Mouse (Mus musculus): ENCODE data around the gene Gm29427. TPM values are rescaled to one million over a fixed set of nuclear protein-coding genes. Genes with fewer than 3 reads are reported as not detected.

Gene Gm29427
- polyA plus RNA-seq, 1 experiment from 2014 or later, result not detected

- ATAC-seq (replicated peaks; ENCODE audit: insufficient number of reproducible peaks, low FRiP score, low TSS enrichment, low read depth), result no peak
- no peaks in the 10 kb centered on the region for H3K4me1 ChIP-seq (ENCODE audit: control insufficient read depth, insufficient read depth, low read length)
Measured at GRCm38 (mm10) chr1:130737411-130737881, 21.8 kb upstream of the Gm29427 start.

GRCm38 (mm10) chr1:130734852-130735251, 19.3 kb upstream of the Gm29427 start:
- DNase-seq (ENCODE audit: low spot score) (no peak), ATAC-seq (replicated peaks; ENCODE audit: insufficient number of reproducible peaks, low FRiP score, low TSS enrichment, low read depth) (no peak)
- Histone ChIP-seq H3K9me3 (replicated peaks; ENCODE audit: control insufficient read depth, low read length) (no peaks in the 10 kb centered on the region), H3K36me3 (replicated peaks; ENCODE audit: control insufficient read depth, insufficient read depth, low read depth, low read length) (no peaks in the 10 kb centered on the region), H3K27me3 (ENCODE audit: control insufficient read depth, insufficient read depth, low read length) (no peaks in the 10 kb centered on the region), H3K4me2 (ENCODE audit: low read depth, low read length) (no peak overlapping the region), H3K4me3 (ENCODE audit: low read depth, low read length) (no peak overlapping the region), H3K27ac (replicated peaks; ENCODE audit: low read depth, low read length) (no peak overlapping the region), H3K4me1 (ENCODE audit: control insufficient read depth, insufficient read depth, low read length) (no peaks in the 10 kb centered on the region), H3K9ac (replicated peaks; ENCODE audit: low read length) (no peak overlapping the region)
- WGBS, result 75% methylated on average over 8 of the region's 8 CpGs

More at GRCm38 (mm10) chr1:130737411-130737881, 21.8 kb upstream of the Gm29427 start:
- WGBS, result 27% methylated on average over 11 of the region's 11 CpGs
- Histone ChIP-seq H3K9me3 (replicated peaks; ENCODE audit: control insufficient read depth, low read length) (no peaks in the 10 kb centered on the region), H3K27ac (replicated peaks; ENCODE audit: low read depth, low read length) (no peak overlapping the region), H3K36me3 (replicated peaks; ENCODE audit: control insufficient read depth, insufficient read depth, low read depth, low read length) (no peaks in the 10 kb centered on the region), H3K27me3 (ENCODE audit: control insufficient read depth, insufficient read depth, low read length) (no peaks in the 10 kb centered on the region), H3K4me3 (ENCODE audit: low read depth, low read length) (no peak overlapping the region), H3K4me2 (ENCODE audit: low read depth, low read length) (no peak overlapping the region), H3K9ac (replicated peaks; ENCODE audit: low read length) (no peak overlapping the region)
- no peak for DNase-seq (ENCODE audit: low spot score)

GRCm38 (mm10) chr1:130734452-130734851, 18.9 kb upstream of the Gm29427 start:
- Histone ChIP-seq H3K27me3 (ENCODE audit: control insufficient read depth, insufficient read depth, low read length) (no peaks in the 10 kb centered on the region), H3K4me1 (ENCODE audit: control insufficient read depth, insufficient read depth, low read length) (no peaks in the 10 kb centered on the region), H3K36me3 (replicated peaks; ENCODE audit: control insufficient read depth, insufficient read depth, low read depth, low read length) (no peaks in the 10 kb centered on the region), H3K4me2 (ENCODE audit: low read depth, low read length) (no peak overlapping the region), H3K4me3 (ENCODE audit: low read depth, low read length) (no peak overlapping the region), H3K9ac (replicated peaks; ENCODE audit: low read length) (no peak overlapping the region), H3K9me3 (replicated peaks; ENCODE audit: control insufficient read depth, low read length) (no peaks in the 10 kb centered on the region), H3K27ac (replicated peaks; ENCODE audit: low read depth, low read length) (no peak overlapping the region)
- 71% methylated on average over 5 of the region's 5 CpGs for WGBS
- no peak for DNase-seq (ENCODE audit: low spot score)
- ATAC-seq (replicated peaks; ENCODE audit: insufficient number of reproducible peaks, low FRiP score, low TSS enrichment, low read depth), result no peak

GRCm38 (mm10) chr1:130733671-130734070, 18.1 kb upstream of the Gm29427 start:
- ATAC-seq (replicated peaks; ENCODE audit: insufficient number of reproducible peaks, low FRiP score, low TSS enrichment, low read depth) (no peak), DNase-seq (ENCODE audit: low spot score) (no peak)
- no peaks in the 10 kb centered on the region for H3K36me3 ChIP-seq (replicated peaks; ENCODE audit: control insufficient read depth, insufficient read depth, low read depth, low read length)
- H3K9ac ChIP-seq (replicated peaks; ENCODE audit: low read length), result no peak overlapping the region
- no peaks in the 10 kb centered on the region for H3K4me1 ChIP-seq (ENCODE audit: control insufficient read depth, insufficient read depth, low read length)
- H3K9me3 ChIP-seq (replicated peaks; ENCODE audit: control insufficient read depth, low read length), result no peaks in the 10 kb centered on the region
- H3K4me3 ChIP-seq (ENCODE audit: low read depth, low read length), result no peak overlapping the region
- H3K27ac ChIP-seq (replicated peaks; ENCODE audit: low read depth, low read length), result no peak overlapping the region
- WGBS, result 92% methylated on average over 4 of the region's 4 CpGs
- H3K4me2 ChIP-seq (ENCODE audit: low read depth, low read length), result no peak overlapping the region
- no peaks in the 10 kb centered on the region for H3K27me3 ChIP-seq (ENCODE audit: control insufficient read depth, insufficient read depth, low read length)

GRCm38 (mm10) chr1:130732706-130733658, 17.4 kb upstream of the Gm29427 start:
- no peak overlapping the region for H3K27ac ChIP-seq (replicated peaks; ENCODE audit: low read depth, low read length)
- WGBS, result 89% methylated on average over 13 of the region's 13 CpGs
- no peaks in the 10 kb centered on the region for H3K9me3 ChIP-seq (replicated peaks; ENCODE audit: control insufficient read depth, low read length)
- no peak overlapping the region for H3K9ac ChIP-seq (replicated peaks; ENCODE audit: low read length)
- no peak overlapping the region for H3K4me3 ChIP-seq (ENCODE audit: low read depth, low read length)
- no peak for ATAC-seq (replicated peaks; ENCODE audit: insufficient number of reproducible peaks, low FRiP score, low TSS enrichment, low read depth)
- H3K4me1 ChIP-seq (ENCODE audit: control insufficient read depth, insufficient read depth, low read length), result no peaks in the 10 kb centered on the region
- H3K36me3 ChIP-seq (replicated peaks; ENCODE audit: control insufficient read depth, insufficient read depth, low read depth, low read length), result no peaks in the 10 kb centered on the region
- no peak overlapping the region for H3K4me2 ChIP-seq (ENCODE audit: low read depth, low read length)
- DNase-seq (ENCODE audit: low spot score), result no peak
- H3K27me3 ChIP-seq (ENCODE audit: control insufficient read depth, insufficient read depth, low read length), result no peaks in the 10 kb centered on the region

GRCm38 (mm10) chr1:130731741-130732337, 16.2 kb upstream of the Gm29427 start, which contains the start of gene AA986860:
TSS of gene AA986860 (plus strand) at chr1:130731976.
- no peak within 1 kb of the TSS for H3K4me2 ChIP-seq (ENCODE audit: low read depth, low read length)
- no peaks in the 10 kb centered on the region for H3K4me1 ChIP-seq (ENCODE audit: control insufficient read depth, insufficient read depth, low read length)
- DNase-seq (ENCODE audit: low spot score) (peak; percentile 48), ATAC-seq (replicated peaks; ENCODE audit: insufficient number of reproducible peaks, low FRiP score, low TSS enrichment, low read depth) (peak; percentile 89)
- H3K9me3 ChIP-seq (replicated peaks; ENCODE audit: control insufficient read depth, low read length), result no peaks in the 10 kb centered on the region
- WGBS, result 5% methylated on average over 10 of the region's 10 CpGs
- no peak within 1 kb of the TSS for H3K27ac ChIP-seq (replicated peaks; ENCODE audit: low read depth, low read length)
- no peaks in the 10 kb centered on the region for H3K36me3 ChIP-seq (replicated peaks; ENCODE audit: control insufficient read depth, insufficient read depth, low read depth, low read length)
- no peak within 1 kb of the TSS for H3K9ac ChIP-seq (replicated peaks; ENCODE audit: low read length)
- no peaks in the 10 kb centered on the region for H3K27me3 ChIP-seq (ENCODE audit: control insufficient read depth, insufficient read depth, low read length)
- no peak within 1 kb of the TSS for H3K4me3 ChIP-seq (ENCODE audit: low read depth, low read length)

- H3K9ac ChIP-seq (replicated peaks; ENCODE audit: low read length), result no peak within 1 kb of the TSS
- no peaks in the 10 kb centered on the region for H3K9me3 ChIP-seq (replicated peaks; ENCODE audit: control insufficient read depth, low read length)
- no peak within 1 kb of the TSS for H3K4me3 ChIP-seq (ENCODE audit: low read depth, low read length)
- H3K27me3 ChIP-seq (ENCODE audit: control insufficient read depth, insufficient read depth, low read length), result no peaks in the 10 kb centered on the region
- DNase-seq (ENCODE audit: low spot score), result no peak
- H3K27ac ChIP-seq (replicated peaks; ENCODE audit: low read depth, low read length), result no peak within 1 kb of the TSS
- H3K4me1 ChIP-seq (ENCODE audit: control insufficient read depth, insufficient read depth, low read length), result no peaks in the 10 kb centered on the region
- ATAC-seq (replicated peaks; ENCODE audit: insufficient number of reproducible peaks, low FRiP score, low TSS enrichment, low read depth), result no peak
- WGBS, result 79% methylated on average over 2 of the region's 2 CpGs
- H3K4me2 ChIP-seq (ENCODE audit: low read depth, low read length), result no peak within 1 kb of the TSS
- H3K36me3 ChIP-seq (replicated peaks; ENCODE audit: control insufficient read depth, insufficient read depth, low read depth, low read length), result no peaks in the 10 kb centered on the region
Measured at GRCm38 (mm10) chr1:130729153-130729552, 13.6 kb upstream of the Gm29427 start, which contains the start of gene Pfkfb2. TSS of gene Pfkfb2 (minus strand) at chr1:130729253.

- Histone ChIP-seq H3K4me1 (ENCODE audit: control insufficient read depth, insufficient read depth, low read length) (no peaks in the 10 kb centered on the region), H3K4me2 (ENCODE audit: low read depth, low read length) (no peak overlapping the region), H3K4me3 (ENCODE audit: low read depth, low read length) (no peak overlapping the region), H3K9me3 (replicated peaks; ENCODE audit: control insufficient read depth, low read length) (no peaks in the 10 kb centered on the region), H3K27ac (replicated peaks; ENCODE audit: low read depth, low read length) (no peak overlapping the region), H3K9ac (replicated peaks; ENCODE audit: low read length) (no peak overlapping the region), H3K36me3 (replicated peaks; ENCODE audit: control insufficient read depth, insufficient read depth, low read depth, low read length) (no peaks in the 10 kb centered on the region), H3K27me3 (ENCODE audit: control insufficient read depth, insufficient read depth, low read length) (no peaks in the 10 kb centered on the region)
- DNase-seq (ENCODE audit: low spot score) (no peak), ATAC-seq (replicated peaks; ENCODE audit: insufficient number of reproducible peaks, low FRiP score, low TSS enrichment, low read depth) (no peak)
- WGBS, result 88% methylated on average over 3 of the region's 3 CpGs
Measured at GRCm38 (mm10) chr1:130728708-130729107, 13.1 kb upstream of the Gm29427 start.

All from embryonic facial prominence, embryonic 11.5 days (tissue).